Mouse (Mus musculus) heart, adult 2 months (tissue): ENCODE results near the gene Fgf8. TPM values are rescaled to one million over a fixed set of nuclear protein-coding genes. Genes with fewer than 3 reads are reported as not detected.

Experiments used
- DNase-seq, 2 experiments: peaks; one replicate each; pipeline ENCODE4 v3.0.0; 2021
- H3K27ac ChIP-seq: fragments of 200-600 bp; 2 replicates; pipeline ENCODE4 v1.8.1; 2022
- H3K27me3 ChIP-seq: fragments of 200-500 bp; 2 replicates; pipeline ENCODE4 v1.6.1; 2012; ENCODE audit warnings: mild to moderate bottlenecking, low read length, inconsistent platforms, mixed read lengths; ENCODE audit not compliant: control insufficient read depth, insufficient read depth
- H3K36me3 ChIP-seq: fragments of 200-500 bp; 2 replicates; pipeline ENCODE4 v1.6.1; 2012; ENCODE audit warnings: low read length, inconsistent platforms; ENCODE audit not compliant: control insufficient read depth, insufficient read depth
- H3K4me1 ChIP-seq: fragments of 200-500 bp; 2 replicates; pipeline ENCODE4 v1.6.1; 2011; ENCODE audit warnings: low read length; ENCODE audit not compliant: control insufficient read depth, insufficient read depth
- H3K4me3 ChIP-seq: fragments of 200-600 bp; 2 replicates; pipeline ENCODE4 v1.8.1; 2022
- H3K79me2 ChIP-seq: fragments of 200-500 bp; replicated peaks from 2 replicates; pipeline ENCODE4 v1.6.1; 2012; ENCODE audit warnings: mild to moderate bottlenecking, inconsistent platforms, low read length, moderate library complexity, mixed read lengths; ENCODE audit not compliant: control insufficient read depth, insufficient read depth
- H3K9ac ChIP-seq: fragments of 200-500 bp; 2 replicates; pipeline ENCODE4 v1.6.1; 2012; ENCODE audit warnings: low read depth, mild to moderate bottlenecking, control low read depth, inconsistent platforms, low read length, mixed read lengths
- CTCF ChIP-seq: fragments of 200-600 bp; IDR thresholded peaks from 2 replicates; pipeline ENCODE4 v1.8.1; 2022; ENCODE audit warnings: antibody characterized with exemption, mild to moderate bottlenecking, moderate library complexity
- EP300 ChIP-seq: fragments of 200-500 bp; IDR thresholded peaks from 2 replicates; pipeline ENCODE4 v1.6.1; 2011; ENCODE audit warnings: low read depth, low read length, control low read depth; ENCODE audit not compliant: insufficient read depth
- POLR2A ChIP-seq: fragments of 200-500 bp; IDR thresholded peaks from 2 replicates; pipeline ENCODE4 v1.6.1; 2011; ENCODE audit warnings: mild to moderate bottlenecking, low read depth, low read length, control low read depth; ENCODE audit not compliant: insufficient read depth
- WGBS: fragments of 180-500 bp; shearing (Covaris S2); methylation state at CpG from one replicate; pipeline ENCODE4 v1.1.7; 2018; 5-methylcytosine and 5-hydroxymethylcytosine counted together
- intact Hi-C: fragments of 180-260 bp; cut with DNase I; formaldehyde crosslinking; loops from one replicate; pipeline ENCODE4 v1.15.1; 2025
- polyA plus RNA-seq: library from polyadenylated mRNA; depleted of rRNA; stranded (reverse); fragments of >200 nt; gene quantifications from 2 replicates; pipeline ENCODE4 v1.2.3, GENCODE M21; 2012
- total RNA-seq, 2 experiments: library from RNA; stranded (reverse); gene quantifications; 2 replicates each; pipeline ENCODE4 v1.2.3; 2021

Fgf8 gene
- total and polyA plus RNA-seq, 3 experiments: not detected

GRCm38 (mm10) chr19:45787450-45787849 is 44.7 kb upstream of the Fgf8 start:
- no peaks in the 10 kb centered on the region for H3K36me3 ChIP-seq
- TF ChIP-seq CTCF: no peak
- TF ChIP-seq POLR2A: no peak
- TF ChIP-seq EP300: no peak
- no peak for DNase-seq
- 74% methylated on average over 3 of the region's 3 CpGs for WGBS
- H3K27ac ChIP-seq: no peak overlapping the region
- H3K4me3 ChIP-seq: no peak overlapping the region
- no peak overlapping the region for H3K9ac ChIP-seq
- intact Hi-C loops: no loop called here
- no peaks in the 10 kb centered on the region for H3K27me3 ChIP-seq
- H3K4me1 ChIP-seq: peaks cover 2% of the 10 kb centered on the region
- peaks cover 5% of the 10 kb centered on the region for H3K79me2 ChIP-seq

- H3K36me3 ChIP-seq: peaks cover 11% of the 10 kb centered on the region; the same call in 1 of the 2 replicates
- intact Hi-C loops: no loop called here
- no peak for DNase-seq
These were observed 42.8 kb upstream of the Fgf8 start for GRCm38 (mm10) chr19:45785470-45785869.

DNA sequence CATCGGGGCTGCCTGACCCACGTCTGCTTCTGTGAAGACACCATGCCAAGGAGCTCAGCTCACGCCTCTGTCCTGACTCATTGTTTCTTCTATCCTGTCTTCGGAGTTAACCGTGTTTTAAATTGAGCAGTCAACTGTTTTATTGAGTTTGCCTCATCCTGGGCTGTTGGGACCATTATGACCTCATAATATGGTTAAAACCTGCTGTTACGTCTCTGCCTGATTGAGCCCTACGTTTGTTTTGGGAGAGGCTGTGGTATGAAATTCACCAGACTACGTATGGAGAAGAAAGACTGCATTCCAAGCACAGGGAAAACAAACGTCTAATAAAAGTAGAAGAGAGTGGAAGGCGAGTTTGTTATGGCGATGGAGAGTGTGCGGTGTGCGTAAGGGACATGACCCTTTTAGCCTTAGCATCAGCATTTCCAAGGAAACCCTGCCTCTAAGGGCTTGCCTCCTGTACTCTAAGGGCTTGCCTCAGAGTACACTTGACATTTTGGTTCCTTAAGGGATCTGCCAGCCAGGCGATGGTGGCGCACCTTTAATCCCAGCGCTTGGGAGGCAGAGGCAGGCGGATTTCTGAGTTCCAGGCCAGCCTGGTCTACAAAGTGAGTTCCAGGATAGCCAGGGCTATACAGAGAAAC is 41.3 kb upstream of the Fgf8 start:
- Histone ChIP-seq H3K36me3 (peaks cover 21% of the 10 kb centered on the region), H3K27me3 (no peaks in the 10 kb centered on the region), H3K4me3 (peak overlapping the region; percentile 59), H3K79me2 (peaks cover 7% of the 10 kb centered on the region), H3K9ac (peak overlapping the region; percentile 58), H3K27ac (peak overlapping the region; percentile 89), H3K4me1 (peaks cover 13% of the 10 kb centered on the region)
- WGBS: 29% methylated on average over 17 of the region's 17 CpGs
- intact Hi-C loops: loop anchor here (2.0 kb wide), 1 partner anchor 35 kb away; the partner anchor contains the start of gene Npm3
- no peak for TF ChIP-seq CTCF
- no peak for DNase-seq

More at GRCm38 (mm10) chr19:45785470-45785869, 42.8 kb upstream of the Fgf8 start:
- TF ChIP-seq CTCF: no peak
- no peak for TF ChIP-seq EP300
- no peak for TF ChIP-seq POLR2A
- whole genome bisulfite sequencing: 74% methylated on average over 3 of the region's 3 CpGs
- peaks cover 7% of the 10 kb centered on the region for H3K4me1 ChIP-seq
- no peak overlapping the region for H3K4me3 ChIP-seq
- H3K27ac ChIP-seq: no peak overlapping the region
- H3K27me3 ChIP-seq: no peaks in the 10 kb centered on the region
- H3K79me2 ChIP-seq: peaks cover 6% of the 10 kb centered on the region
- H3K9ac ChIP-seq: no peak overlapping the region

GRCm38 (mm10) chr19:45783181-45783932 is 40.6 kb upstream of the Fgf8 start, which contains the start of gene Mgea5:
Gene Mgea5, minus strand, starts transcription at chr19:45783837.
- peaks cover 13% of the 10 kb centered on the region for H3K4me1 ChIP-seq
- peak within 1 kb of the TSS; percentile 92 for H3K4me3 ChIP-seq
- peak; percentile 90 for TF ChIP-seq POLR2A
- no peak for TF ChIP-seq CTCF
- TF ChIP-seq EP300: peak; percentile 54
- DNase-seq: peak; percentile 97 to 99
- peak within 1 kb of the TSS; percentile 92 for H3K9ac ChIP-seq
- H3K27me3 ChIP-seq: no peaks in the 10 kb centered on the region
- H3K27ac ChIP-seq: peak within 1 kb of the TSS; percentile 100
- peaks cover 22% of the 10 kb centered on the region for H3K36me3 ChIP-seq
- intact Hi-C loops: loop anchor here (2.0 kb wide), 1 partner anchor 35 kb away; the partner anchor contains the start of gene Npm3
- peaks cover 7% of the 10 kb centered on the region for H3K79me2 ChIP-seq
- under 1% methylated on average over 64 of the region's 71 CpGs for WGBS

DNA sequence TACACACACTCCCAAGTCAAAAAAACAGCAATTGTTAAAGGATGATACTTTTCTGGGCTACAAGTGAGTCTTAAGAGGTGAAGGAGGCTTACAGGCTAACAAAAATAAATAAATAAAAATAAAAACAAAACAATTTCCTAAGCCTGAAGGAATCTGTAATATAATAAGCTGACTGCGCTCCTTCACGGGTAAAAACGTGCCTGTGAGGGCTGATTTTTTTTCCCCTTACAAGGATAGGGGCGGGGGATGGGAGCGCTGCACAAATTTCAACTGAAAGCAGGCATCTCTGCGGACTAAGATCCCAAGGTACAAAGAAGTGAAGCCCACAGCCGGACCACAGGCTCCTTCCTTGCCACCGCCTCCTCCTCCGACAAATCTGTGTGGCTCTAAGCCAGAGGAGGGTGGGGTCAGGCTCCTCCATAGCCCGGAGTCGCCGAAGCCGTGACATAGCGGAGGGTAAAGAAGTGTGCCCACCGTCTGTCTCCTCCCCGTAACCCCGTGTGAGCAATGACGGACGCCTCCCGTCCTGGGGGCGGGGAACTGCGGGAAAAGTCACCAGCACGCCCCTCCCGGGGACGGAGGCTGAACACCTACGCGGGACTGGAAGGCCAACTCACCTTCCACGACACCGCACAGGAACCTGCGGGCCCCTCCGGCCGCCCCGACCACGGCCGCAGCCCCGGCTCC is 39.7 kb upstream of the Fgf8 start:
- peaks cover 7% of the 10 kb centered on the region for H3K79me2 ChIP-seq
- intact Hi-C loops: loop anchor here (2.0 kb wide), 1 partner anchor 34 kb away; the partner anchor contains the start of gene Npm3
- no peak for TF ChIP-seq POLR2A
- TF ChIP-seq EP300: no peak
- no peak for TF ChIP-seq CTCF
- peaks cover 13% of the 10 kb centered on the region for H3K4me1 ChIP-seq
- peak overlapping the region; percentile 100 for H3K27ac ChIP-seq
- H3K4me3 ChIP-seq: peak overlapping the region; percentile 92
- peak overlapping the region; percentile 92 for H3K9ac ChIP-seq
- peaks cover 24% of the 10 kb centered on the region for H3K36me3 ChIP-seq
- WGBS: under 1% methylated on average over 35 of the region's 36 CpGs
- DNase-seq: peak; percentile 80 to 82
- no peaks in the 10 kb centered on the region for H3K27me3 ChIP-seq
